Mouse (Mus musculus) liver, embryonic 15.5 days (tissue): ENCODE measurements at regions not wholly inside any gene's neighbourhood (a gene's known extent, or its start where the extent isn't known, plus 50 kb on each side); places are given as distances from the start of the nearest gene placed in this dataset.

Source experiments
- ATAC-seq: fragments of 200-750 bp; cut with Nextera tagmentation; 2 replicates; pipeline ENCODE4 v1.8.0; 2017; ENCODE audit warnings: moderate number of reproducible peaks, mild to moderate bottlenecking, moderate library complexity; ENCODE audit not compliant: insufficient read depth
- H3K27ac ChIP-seq: fragments of 300-500 bp; sonication (generic); replicated peaks from 2 replicates; pipeline ENCODE4 v1.5.1; 2015; ENCODE audit warnings: mild to moderate bottlenecking, inconsistent platforms
- H3K27me3 ChIP-seq: fragments of 300-500 bp; sonication (generic); 2 replicates; pipeline ENCODE4 v1.6.1; 2015; ENCODE audit warnings: mild to moderate bottlenecking, inconsistent platforms
- H3K36me3 ChIP-seq: fragments of 300-500 bp; sonication (generic); replicated peaks from 2 replicates; pipeline ENCODE4 v1.6.1; 2015; ENCODE audit warnings: moderate library complexity, mild to moderate bottlenecking, inconsistent platforms
- H3K4me1 ChIP-seq: fragments of 300-500 bp; sonication (generic); replicated peaks from 2 replicates; pipeline ENCODE4 v1.6.1; 2015; ENCODE audit warnings: inconsistent platforms
- H3K4me2 ChIP-seq: fragments of 300-500 bp; sonication (generic); 2 replicates; pipeline ENCODE4 v1.6.1; 2015; ENCODE audit warnings: moderate library complexity, mild to moderate bottlenecking, inconsistent platforms
- H3K4me3 ChIP-seq: fragments of 300-500 bp; sonication (generic); replicated peaks from 2 replicates; pipeline ENCODE4 v1.5.1; 2015; ENCODE audit warnings: mild to moderate bottlenecking, inconsistent platforms
- H3K9ac ChIP-seq: fragments of 300-500 bp; sonication (generic); 2 replicates; pipeline ENCODE4 v1.6.1; 2015; ENCODE audit warnings: moderate library complexity, mild to moderate bottlenecking, inconsistent platforms
- H3K9me3 ChIP-seq: fragments of 300-500 bp; sonication (generic); replicated peaks from 2 replicates; pipeline ENCODE4 v1.6.1; 2016; ENCODE audit warnings: inconsistent platforms
- WGBS: fragments of 180-500 bp; shearing (Covaris S2); methylation state at CpG from one replicate; pipeline ENCODE4 v1.1.7; 2015; ENCODE audit warnings: mixed read lengths; ENCODE audit not compliant: insufficient replicate concordance; 5-methylcytosine and 5-hydroxymethylcytosine counted together

- 69% methylated on average over 8 of the region's 8 CpGs for WGBS
- H3K9me3 ChIP-seq: no peaks in the 10 kb centered on the region
- no peaks in the 10 kb centered on the region for H3K4me1 ChIP-seq
- H3K4me3 ChIP-seq: no peak overlapping the region
- H3K27ac ChIP-seq: no peak overlapping the region
- no peak overlapping the region for H3K4me2 ChIP-seq
- no peak for ATAC-seq
- H3K27me3 ChIP-seq: no peaks in the 10 kb centered on the region
- H3K9ac ChIP-seq: no peak overlapping the region
- H3K36me3 ChIP-seq: no peaks in the 10 kb centered on the region
Observed at GRCm38 (mm10) chr5:43063386-43063785, 169.6 kb upstream of the Cpeb2 start.

- H3K4me1 ChIP-seq: no peaks in the 10 kb centered on the region
- H3K4me2 ChIP-seq: no peak overlapping the region
- H3K9ac ChIP-seq: no peak overlapping the region
- H3K4me3 ChIP-seq: no peak overlapping the region
- no peaks in the 10 kb centered on the region for H3K36me3 ChIP-seq
- H3K27ac ChIP-seq: no peak overlapping the region
- WGBS: 77% methylated on average over 3 of the region's 3 CpGs
- no peaks in the 10 kb centered on the region for H3K27me3 ChIP-seq
- H3K9me3 ChIP-seq: no peaks in the 10 kb centered on the region
- ATAC-seq: no peak
Observed at GRCm38 (mm10) chr5:43071541-43071940, 161.4 kb upstream of the Cpeb2 start.

- Histone ChIP-seq H3K27ac (no peak overlapping the region), H3K9ac (no peak overlapping the region), H3K9me3 (no peaks in the 10 kb centered on the region), H3K4me1 (no peaks in the 10 kb centered on the region), H3K27me3 (no peaks in the 10 kb centered on the region), H3K4me2 (no peak overlapping the region), H3K36me3 (no peaks in the 10 kb centered on the region), H3K4me3 (no peak overlapping the region)
- no peak for ATAC-seq
- WGBS: 57% methylated on average over 2 of the region's 2 CpGs
Observed at GRCm38 (mm10) chr5:43072340-43072739, 160.6 kb upstream of the Cpeb2 start.

- no peak overlapping the region for H3K4me3 ChIP-seq
- H3K4me2 ChIP-seq: no peak overlapping the region
- no peak for ATAC-seq
- H3K27ac ChIP-seq: no peak overlapping the region
- no peaks in the 10 kb centered on the region for H3K4me1 ChIP-seq
- H3K36me3 ChIP-seq: no peaks in the 10 kb centered on the region
- no peak overlapping the region for H3K9ac ChIP-seq
- WGBS: 62% methylated on average over 3 of the region's 3 CpGs
- no peaks in the 10 kb centered on the region for H3K9me3 ChIP-seq
- no peaks in the 10 kb centered on the region for H3K27me3 ChIP-seq
Observed at GRCm38 (mm10) chr5:43074536-43074935, 158.4 kb upstream of the Cpeb2 start.

GRCm38 (mm10) chr5:43080252-43080651 lies 152.7 kb upstream of the Cpeb2 start:
- no peaks in the 10 kb centered on the region for H3K27me3 ChIP-seq
- H3K9me3 ChIP-seq: no peaks in the 10 kb centered on the region
- no peak overlapping the region for H3K9ac ChIP-seq
- 62% methylated on average over 1 of the region's 1 CpGs for WGBS
- no peak overlapping the region for H3K4me3 ChIP-seq
- H3K4me1 ChIP-seq: no peaks in the 10 kb centered on the region
- ATAC-seq: no peak
- no peak overlapping the region for H3K4me2 ChIP-seq
- no peaks in the 10 kb centered on the region for H3K36me3 ChIP-seq
- no peak overlapping the region for H3K27ac ChIP-seq

- no peak overlapping the region for H3K9ac ChIP-seq
- ATAC-seq: peak; percentile 25; the same call in 1 of the 2 replicates
- WGBS: 25% methylated on average over 11 of the region's 11 CpGs
- H3K9me3 ChIP-seq: no peaks in the 10 kb centered on the region
- no peaks in the 10 kb centered on the region for H3K4me1 ChIP-seq
- H3K27me3 ChIP-seq: no peaks in the 10 kb centered on the region
- no peak overlapping the region for H3K4me2 ChIP-seq
- no peak overlapping the region for H3K27ac ChIP-seq
- no peak overlapping the region for H3K4me3 ChIP-seq
- no peaks in the 10 kb centered on the region for H3K36me3 ChIP-seq
Observed at GRCm38 (mm10) chr5:43081561-43082534, 151.1 kb upstream of the Cpeb2 start.

GRCm38 (mm10) chr5:43087077-43087476 lies 145.9 kb upstream of the Cpeb2 start:
- H3K9me3 ChIP-seq: no peaks in the 10 kb centered on the region
- H3K4me3 ChIP-seq: no peak overlapping the region
- H3K27me3 ChIP-seq: no peaks in the 10 kb centered on the region
- no peaks in the 10 kb centered on the region for H3K4me1 ChIP-seq
- H3K36me3 ChIP-seq: no peaks in the 10 kb centered on the region
- 54% methylated on average over 2 of the region's 2 CpGs for WGBS
- no peak overlapping the region for H3K9ac ChIP-seq
- no peak overlapping the region for H3K27ac ChIP-seq
- H3K4me2 ChIP-seq: no peak overlapping the region
- no peak for ATAC-seq

GRCm38 (mm10) chr5:43087907-43088387 lies 145.0 kb upstream of the Cpeb2 start:
- Histone ChIP-seq H3K27ac (no peak overlapping the region), H3K4me3 (no peak overlapping the region), H3K4me2 (no peak overlapping the region), H3K27me3 (no peaks in the 10 kb centered on the region), H3K9ac (no peak overlapping the region), H3K9me3 (no peaks in the 10 kb centered on the region), H3K36me3 (no peaks in the 10 kb centered on the region), H3K4me1 (no peaks in the 10 kb centered on the region)
- no peak for ATAC-seq
- WGBS: 42% methylated on average over 8 of the region's 8 CpGs

- ATAC-seq: no peak
- Histone ChIP-seq H3K4me3 (no peak overlapping the region), H3K4me1 (no peaks in the 10 kb centered on the region), H3K27me3 (no peaks in the 10 kb centered on the region), H3K4me2 (no peak overlapping the region), H3K9ac (no peak overlapping the region), H3K27ac (no peak overlapping the region), H3K36me3 (no peaks in the 10 kb centered on the region), H3K9me3 (no peaks in the 10 kb centered on the region)
- WGBS: 65% methylated on average over 12 of the region's 12 CpGs
Observed at GRCm38 (mm10) chr5:43088650-43089397, 144.1 kb upstream of the Cpeb2 start.

- H3K4me1 ChIP-seq: no peaks in the 10 kb centered on the region
- no peak overlapping the region for H3K9ac ChIP-seq
- H3K4me3 ChIP-seq: no peak overlapping the region
- H3K36me3 ChIP-seq: no peaks in the 10 kb centered on the region
- H3K4me2 ChIP-seq: no peak overlapping the region
- H3K9me3 ChIP-seq: no peaks in the 10 kb centered on the region
- 76% methylated on average over 2 of the region's 2 CpGs for WGBS
- H3K27ac ChIP-seq: no peak overlapping the region
- no peaks in the 10 kb centered on the region for H3K27me3 ChIP-seq
- no peak for ATAC-seq
Observed at GRCm38 (mm10) chr5:43089475-43089874, 143.5 kb upstream of the Cpeb2 start.

GRCm38 (mm10) chr5:43089941-43090340 lies 143.0 kb upstream of the Cpeb2 start:
- Histone ChIP-seq H3K4me2 (no peak overlapping the region), H3K4me3 (no peak overlapping the region), H3K9ac (no peak overlapping the region), H3K36me3 (no peaks in the 10 kb centered on the region), H3K27ac (no peak overlapping the region), H3K27me3 (no peaks in the 10 kb centered on the region), H3K4me1 (no peaks in the 10 kb centered on the region), H3K9me3 (no peaks in the 10 kb centered on the region)
- no peak for ATAC-seq
- WGBS: 71% methylated on average over 1 of the region's 1 CpGs
